Mouse (Mus musculus) G1E (cell line): Measurements from ENCODE around the gene Kmt2b. TPM values are rescaled to one million over a fixed set of nuclear protein-coding genes. Genes with fewer than 3 reads are reported as not detected.

Source experiments
- ATAC-seq: 2 replicates; pipeline ENCODE4 v1.8.0; 2016; ENCODE audit warnings: mild to moderate bottlenecking; ENCODE audit not compliant: insufficient number of reproducible peaks, poor library complexity, low FRiP score, severe bottlenecking; ENCODE audit errors: extremely low read depth
- DNase-seq: peaks from one replicate; pipeline ENCODE4 v3.0.0; 2012; ENCODE audit warnings: low spot score
- H3K27me3 ChIP-seq: 2 replicates; pipeline ENCODE4 v1.6.1; 2012; ENCODE audit warnings: mild to moderate bottlenecking, low read length, inconsistent platforms; ENCODE audit not compliant: insufficient read depth
- H3K36me3 ChIP-seq: replicated peaks from 2 replicates; pipeline ENCODE3; 2012; ENCODE audit warnings: mild to moderate bottlenecking, inconsistent platforms
- H3K4me1 ChIP-seq: 2 replicates; pipeline ENCODE4 v1.6.1; 2012; ENCODE audit warnings: low read depth, low read length, inconsistent platforms, mixed read lengths; ENCODE audit not compliant: insufficient read depth
- H3K4me3 ChIP-seq: 2 replicates; pipeline ENCODE4 v1.5.1; 2012; ENCODE audit warnings: low read depth, mild to moderate bottlenecking, inconsistent platforms, low read length, moderate library complexity, mixed read lengths
- H3K9me3 ChIP-seq: replicated peaks from 2 replicates; pipeline ENCODE4 v1.6.1; 2012; ENCODE audit warnings: inconsistent platforms
- CTCF ChIP-seq: IDR thresholded peaks from 2 replicates; pipeline ENCODE4 v1.5.1; 2012; ENCODE audit warnings: low read depth, low read length, inconsistent platforms, mixed read lengths
- GATA1 ChIP-seq: IDR thresholded peaks from 2 replicates; pipeline ENCODE4 v1.6.1; 2012; ENCODE audit warnings: borderline replicate concordance, low read length, inconsistent platforms, mixed read lengths
- GATA2 ChIP-seq: IDR thresholded peaks from 2 replicates; pipeline ENCODE4 v1.6.1; 2012; ENCODE audit warnings: low read depth, low read length, inconsistent platforms, borderline replicate concordance
- POLR2AphosphoS5 ChIP-seq: IDR thresholded peaks from 2 replicates; pipeline ENCODE4 v1.6.1; 2012; ENCODE audit warnings: low read depth, low read length, inconsistent platforms; ENCODE audit not compliant: insufficient replicate concordance
- TAL1 ChIP-seq: conservative IDR thresholded peaks from 2 replicates; pipeline ENCODE4 v1.6.1; 2012; ENCODE audit warnings: low read depth, low read length, inconsistent platforms, mixed read lengths
- polyA plus RNA-seq: library from polyadenylated mRNA; stranded (reverse); fragments of >175 nt; gene quantifications from 2 replicates; pipeline ENCODE4 v1.2.3, GENCODE M21; 2012
- total RNA-seq, 2 experiments: library from RNA; stranded (forward) in 1 of 2; stranded (reverse) in 1 of 2; fragments of 200-1000 nt in 1 of 2; fragments of >200 nt in 1 of 2; fragmentation: Nextera tagmentation in 1 of 2; gene quantifications; 2 replicates each; pipeline ENCODE4 v1.2.3; 2014 to 2017

The Kmt2b gene
- total and polyA plus RNA-seq, 3 experiments: 9.2 to 142 (median 97.4) TPM

GRCm38 (mm10) chr7:30579950-30580349 lies 8.6 kb downstream of the Kmt2b start:
- H3K9me3 ChIP-seq: no peaks in the 10 kb centered on the region
- peaks cover 99% of the 10 kb centered on the region for H3K36me3 ChIP-seq
- DNase-seq: no peak
- H3K27me3 ChIP-seq: no peaks in the 10 kb centered on the region
- H3K4me3 ChIP-seq: no peak overlapping the region
- no peak for ATAC-seq
- peaks cover 41% of the 10 kb centered on the region for H3K4me1 ChIP-seq
- TF ChIP-seq CTCF: no peak
- TF ChIP-seq POLR2AphosphoS5: no peak
- TF ChIP-seq GATA2: no peak
- no peak for TF ChIP-seq TAL1
- TF ChIP-seq GATA1: no peak

DNA sequence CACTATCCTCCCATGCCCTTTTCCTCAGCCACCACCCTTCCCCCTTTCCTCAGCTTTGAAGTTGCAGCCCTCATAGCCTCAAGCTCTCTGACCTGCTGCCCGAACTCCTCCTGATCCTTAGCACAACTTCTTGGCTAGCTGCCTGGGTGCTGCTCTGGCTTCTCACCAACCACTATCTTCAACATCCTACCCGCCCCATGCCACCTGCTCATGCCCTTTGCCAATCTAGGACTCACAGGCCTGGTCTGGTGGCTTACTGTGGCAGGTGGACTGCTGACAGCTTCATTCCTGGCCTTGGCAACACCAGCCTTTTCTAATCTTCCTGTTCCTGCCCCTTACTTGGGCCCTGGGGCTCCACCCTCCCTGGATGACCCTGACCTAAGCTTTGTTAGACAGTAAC lies 15.6 kb downstream of the Kmt2b start:
- Histone ChIP-seq H3K4me1 (peaks cover 28% of the 10 kb centered on the region), H3K36me3 (peaks cover 100% of the 10 kb centered on the region), H3K9me3 (no peaks in the 10 kb centered on the region), H3K27me3 (no peaks in the 10 kb centered on the region), H3K4me3 (no peak overlapping the region)
- no peak for ATAC-seq
- TF ChIP-seq POLR2AphosphoS5 (no peak), GATA1 (no peak), TAL1 (no peak), GATA2 (no peak), CTCF (no peak)
- no peak for DNase-seq

DNA sequence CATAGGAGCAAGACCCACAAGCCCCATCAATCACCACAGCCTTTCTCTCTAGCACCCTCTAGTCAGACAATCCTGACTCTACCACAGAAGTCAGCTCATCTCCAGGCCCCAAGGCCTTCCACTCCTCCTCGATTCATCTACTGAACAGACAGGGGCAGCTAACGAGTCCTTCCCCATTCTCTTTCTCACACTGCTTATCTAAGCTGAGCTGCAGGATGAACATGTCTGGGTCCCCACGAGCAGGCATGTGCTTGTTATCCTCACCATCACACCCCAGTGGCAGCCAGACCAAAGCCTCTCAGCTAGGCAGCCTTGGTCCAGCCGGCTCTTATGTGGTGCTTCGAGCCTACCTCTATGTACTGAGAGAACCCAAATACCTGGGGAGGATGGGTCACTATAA lies 16.1 kb downstream of the Kmt2b start:
- H3K4me1 ChIP-seq: peaks cover 31% of the 10 kb centered on the region
- no peak for ATAC-seq
- DNase-seq: no peak
- H3K36me3 ChIP-seq: peaks cover 99% of the 10 kb centered on the region
- no peaks in the 10 kb centered on the region for H3K27me3 ChIP-seq
- no peak overlapping the region for H3K4me3 ChIP-seq
- no peaks in the 10 kb centered on the region for H3K9me3 ChIP-seq
- TF ChIP-seq POLR2AphosphoS5: no peak
- no peak for TF ChIP-seq GATA1
- no peak for TF ChIP-seq CTCF
- TF ChIP-seq TAL1: no peak
- no peak for TF ChIP-seq GATA2

- Histone ChIP-seq H3K36me3 (peaks cover 87% of the 10 kb centered on the region), H3K4me3 (no peak overlapping the region), H3K27me3 (no peaks in the 10 kb centered on the region), H3K4me1 (peaks cover 50% of the 10 kb centered on the region), H3K9me3 (no peaks in the 10 kb centered on the region)
- no peak for TF ChIP-seq GATA1
- no peak for TF ChIP-seq TAL1
- no peak for TF ChIP-seq GATA2
- no peak for TF ChIP-seq POLR2AphosphoS5
- no peak for TF ChIP-seq CTCF
- DNase-seq (no peak), ATAC-seq (no peak)
These were observed 21.0 kb downstream of the Kmt2b start for GRCm38 (mm10) chr7:30567555-30567954.

GRCm38 (mm10) chr7:30566033-30566432 lies 22.5 kb downstream of the Kmt2b start:
- Histone ChIP-seq H3K4me1 (peaks cover 46% of the 10 kb centered on the region), H3K27me3 (no peaks in the 10 kb centered on the region), H3K36me3 (peaks cover 77% of the 10 kb centered on the region), H3K4me3 (0 out of 2 replicates have a peak overlapping the region, but pooled peaks have one; percentile 8), H3K9me3 (no peaks in the 10 kb centered on the region)
- DNase-seq (no peak), ATAC-seq (no peak)
- no peak for TF ChIP-seq GATA2
- no peak for TF ChIP-seq TAL1
- TF ChIP-seq POLR2AphosphoS5: no peak
- no peak for TF ChIP-seq GATA1
- no peak for TF ChIP-seq CTCF

DNA sequence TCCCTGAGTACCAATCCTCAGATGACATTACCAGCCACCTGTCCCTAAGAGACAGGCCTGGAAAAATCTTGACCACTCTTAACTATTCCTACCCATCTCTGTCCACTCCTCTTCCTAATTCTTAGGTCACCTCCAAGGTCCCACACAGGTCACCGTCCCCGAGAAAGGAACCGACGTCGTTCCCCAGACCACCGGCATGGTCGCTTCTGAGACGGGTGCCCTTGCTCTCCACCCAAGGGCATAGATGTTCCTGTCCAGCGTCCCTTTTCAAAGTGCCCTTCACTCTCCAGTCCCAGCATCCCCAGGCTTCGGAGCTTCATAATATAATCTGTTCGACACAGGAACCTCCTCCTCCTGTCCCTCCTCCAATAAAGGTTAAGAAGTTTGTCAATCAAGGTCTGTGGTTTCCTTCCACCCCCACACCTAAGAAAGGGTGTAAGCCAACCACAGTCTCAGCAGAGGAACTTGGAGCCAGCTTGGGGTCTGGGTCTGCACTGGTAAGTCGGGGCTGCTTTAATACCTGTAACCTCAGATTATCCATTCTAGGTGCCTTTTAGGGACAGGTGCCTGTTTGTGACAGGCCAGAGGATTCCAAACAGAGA lies 23.5 kb downstream of the Kmt2b start, which contains the start of gene Igflr1:
TSS of gene Igflr1 (plus strand) at position 458 of the 602 bp plus-strand sequence.
- H3K9me3 ChIP-seq: no peaks in the 10 kb centered on the region
- no peak for DNase-seq
- H3K4me3 ChIP-seq: peak within 1 kb of the TSS; percentile 83; the same call in 1 of the 2 replicates
- H3K4me1 ChIP-seq: peaks cover 51% of the 10 kb centered on the region
- no peak for TF ChIP-seq GATA1
- no peaks in the 10 kb centered on the region for H3K27me3 ChIP-seq
- no peak for ATAC-seq
- peaks cover 75% of the 10 kb centered on the region for H3K36me3 ChIP-seq

- H3K27me3 ChIP-seq: no peaks in the 10 kb centered on the region
- TF ChIP-seq POLR2AphosphoS5: no peak
- TF ChIP-seq CTCF: no peak
- peaks cover 52% of the 10 kb centered on the region for H3K4me1 ChIP-seq
- peak overlapping the region; percentile 83 for H3K4me3 ChIP-seq
- peaks cover 63% of the 10 kb centered on the region for H3K36me3 ChIP-seq
- no peaks in the 10 kb centered on the region for H3K9me3 ChIP-seq
- no peak for DNase-seq
- no peak for ATAC-seq
These were observed 24.6 kb downstream of the Kmt2b start for GRCm38 (mm10) chr7:30563906-30564280.
